Mouse (Mus musculus): ENCODE data around the gene Map3k5. TPM values are rescaled to one million over a fixed set of nuclear protein-coding genes. Genes with fewer than 3 reads are reported as not detected.

The Map3k5 gene
- total and polyA plus RNA-seq, 3 experiments = 0.35 to 0.97 TPM; not detected in 1

DNA sequence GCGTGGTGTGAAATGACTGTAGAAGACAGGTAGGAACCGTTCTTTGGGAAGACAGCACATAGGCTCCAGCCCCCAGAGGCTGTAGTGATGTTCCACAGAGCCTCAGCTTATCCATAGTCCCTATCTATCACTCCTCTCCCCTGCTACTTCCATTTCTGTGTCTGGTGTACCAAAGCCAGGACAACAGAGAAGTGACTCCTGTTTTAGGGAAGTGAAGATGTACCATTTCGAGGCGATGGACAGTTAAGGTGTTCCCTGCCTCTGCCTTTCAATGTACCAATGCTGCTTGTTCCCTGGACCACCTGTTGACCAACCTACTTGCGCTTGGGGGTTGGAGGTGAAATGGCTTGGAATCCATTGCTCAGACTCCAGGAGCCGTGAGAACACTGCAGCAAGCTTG lies 75.0 kb downstream of the Map3k5 start:
- H3K9ac ChIP-seq (ENCODE audit: control insufficient read depth, low read depth, low read length, poor library complexity, severe bottlenecking) = no peak overlapping the region
- no peak overlapping the region for H3K27ac ChIP-seq (ENCODE audit: control insufficient read depth, low read depth, low read length)
- TF ChIP-seq UBTF (IDR thresholded peaks at IDR 0.05; ENCODE audit: borderline replicate concordance, insufficient read depth, low read depth, low read length) = no peak
- TF ChIP-seq CHD1 (IDR thresholded peaks at IDR 0.05; ENCODE audit: low read depth, low read length) = no peak
- no peak for TF ChIP-seq POLR2A (IDR thresholded peaks at IDR 0.05; ENCODE audit: control insufficient read depth in 1 of 2, insufficient read depth in 1 of 2, low read depth in 1 of 2, low read length in 2 of 2, poor library complexity in 1 of 2)
- TF ChIP-seq E2F4 (IDR thresholded peaks at IDR 0.05; ENCODE audit: borderline replicate concordance, low read depth, low read length) = no peak
- no peak for TF ChIP-seq ZMIZ1 (IDR thresholded peaks at IDR 0.05; ENCODE audit: low read depth, low read length)
- no peak for TF ChIP-seq RCOR1 (IDR thresholded peaks at IDR 0.05; ENCODE audit: low read depth, low read length)
- no peak for TF ChIP-seq MXI1 (IDR thresholded peaks at IDR 0.05; ENCODE audit: low read depth, low read length)
- no peak for TF ChIP-seq MYB (IDR thresholded peaks at IDR 0.05; ENCODE audit: low read depth, low read length)
- TF ChIP-seq POLR2AphosphoS5 (IDR thresholded peaks at IDR 0.05; ENCODE audit: borderline replicate concordance, low read depth, low read length) = no peak
- TF ChIP-seq CHD2 (IDR thresholded peaks at IDR 0.05; ENCODE audit: low read length) = no peak
- TF ChIP-seq RAD21 (IDR thresholded peaks at IDR 0.05; ENCODE audit: low read depth, low read length) = no peak
- no peak for TF ChIP-seq JUND (IDR thresholded peaks at IDR 0.05; ENCODE audit: low read depth, low read length)
- TF ChIP-seq ZKSCAN1 (IDR thresholded peaks at IDR 0.05; ENCODE audit: low read depth, low read length) = no peak
- no peak for TF ChIP-seq ETS1 (IDR thresholded peaks at IDR 0.05; ENCODE audit: low read depth, low read length)
- TF ChIP-seq BHLHE40 (IDR thresholded peaks at IDR 0.05; ENCODE audit: borderline replicate concordance, low read depth, low read length) = no peak
- no peaks in the 10 kb centered on the region for H3K27me3 ChIP-seq (ENCODE audit: control insufficient read depth in 1 of 2, insufficient read depth in 2 of 2, low read length in 2 of 2)
- no peak overlapping the region for H3K4me3 ChIP-seq (ENCODE audit: control insufficient read depth in 1 of 2, insufficient read depth in 1 of 2, low read depth in 2 of 2, low read length in 2 of 2)
- H3K79me2 ChIP-seq (ENCODE audit: control insufficient read depth, insufficient read depth, low read length, poor library complexity) = no peaks in the 10 kb centered on the region
- no peaks in the 10 kb centered on the region for H3K9me3 ChIP-seq (replicated peaks; ENCODE audit: insufficient read depth, low read length)
- DNase-seq (ENCODE audit: low read depth, low spot score) = no peak
- H3K4me1 ChIP-seq (ENCODE audit: control insufficient read depth in 1 of 2, insufficient read depth in 2 of 2, low read length in 2 of 2) = no peaks in the 10 kb centered on the region
- H3K36me3 ChIP-seq (ENCODE audit: control insufficient read depth in 1 of 2, insufficient read depth in 2 of 2, low read length in 2 of 2) = no peaks in the 10 kb centered on the region

DNA sequence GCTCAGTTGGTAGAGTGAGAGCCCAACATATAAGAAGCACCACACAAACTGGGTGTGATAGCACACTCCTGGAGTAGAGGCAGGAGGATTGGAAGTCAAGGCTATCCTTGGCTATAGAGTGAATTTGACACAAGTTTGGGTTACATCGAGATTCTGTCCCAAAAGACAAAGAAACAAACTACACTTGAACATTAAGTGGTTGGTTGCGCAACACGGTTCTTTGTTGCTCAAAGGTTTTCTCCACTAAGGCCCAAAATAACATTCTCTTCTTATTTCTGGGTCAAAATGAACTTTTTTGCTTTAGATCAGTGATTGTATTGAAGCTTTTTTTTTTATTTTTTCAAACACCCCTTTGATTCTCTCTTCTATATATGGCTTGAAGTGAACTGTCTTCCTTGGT lies 75.7 kb downstream of the Map3k5 start:
- no peak overlapping the region for H3K27ac ChIP-seq (ENCODE audit: control insufficient read depth, low read depth, low read length)
- no peaks in the 10 kb centered on the region for H3K9me3 ChIP-seq (replicated peaks; ENCODE audit: insufficient read depth, low read length)
- no peaks in the 10 kb centered on the region for H3K36me3 ChIP-seq (ENCODE audit: control insufficient read depth in 1 of 2, insufficient read depth in 2 of 2, low read length in 2 of 2)
- no peaks in the 10 kb centered on the region for H3K4me1 ChIP-seq (ENCODE audit: control insufficient read depth in 1 of 2, insufficient read depth in 2 of 2, low read length in 2 of 2)
- H3K79me2 ChIP-seq (ENCODE audit: control insufficient read depth, insufficient read depth, low read length, poor library complexity) = no peaks in the 10 kb centered on the region
- no peak for DNase-seq (ENCODE audit: low read depth, low spot score)
- H3K4me3 ChIP-seq (ENCODE audit: control insufficient read depth in 1 of 2, insufficient read depth in 1 of 2, low read depth in 2 of 2, low read length in 2 of 2) = no peak overlapping the region
- no peak overlapping the region for H3K9ac ChIP-seq (ENCODE audit: control insufficient read depth, low read depth, low read length, poor library complexity, severe bottlenecking)
- no peaks in the 10 kb centered on the region for H3K27me3 ChIP-seq (ENCODE audit: control insufficient read depth in 1 of 2, insufficient read depth in 2 of 2, low read length in 2 of 2)
- TF ChIP-seq GATA1 (IDR thresholded peaks at IDR 0.05; ENCODE audit: low read depth, low read length) (no peak), TBP (IDR thresholded peaks at IDR 0.05; ENCODE audit: low read depth, low read length) (no peak), USF1 (IDR thresholded peaks at IDR 0.05; ENCODE audit: low read depth, low read length) (no peak), ZNF384 (IDR thresholded peaks at IDR 0.05; ENCODE audit: low read depth, low read length) (no peak), CTCF (IDR thresholded peaks at IDR 0.05 in 2 of 3, conservative IDR thresholded peaks at IDR 0.05 in 1 of 3; ENCODE audit: control insufficient read depth in 1 of 3, insufficient read depth in 1 of 3, low read depth in 2 of 3, low read length in 3 of 3, poor library complexity in 1 of 3, severe bottlenecking in 1 of 3) (no peak), POLR2A (IDR thresholded peaks at IDR 0.05; ENCODE audit: control insufficient read depth in 1 of 2, insufficient read depth in 1 of 2, low read depth in 1 of 2, low read length in 2 of 2, poor library complexity in 1 of 2) (no peak), MAFK (IDR thresholded peaks at IDR 0.05; ENCODE audit: borderline replicate concordance, low read depth, low read length) (no peak), HCFC1 (IDR thresholded peaks at IDR 0.05; ENCODE audit: low read depth, low read length) (no peak), KAT2A (conservative IDR thresholded peaks at IDR 0.05; ENCODE audit: low read depth, low read length) (no peak), USF2 (IDR thresholded peaks at IDR 0.05; ENCODE audit: borderline replicate concordance in 1 of 2, insufficient read depth in 1 of 2, low read depth in 1 of 2, low read length in 2 of 2) (no peak)
